Mouse (Mus musculus): ENCODE measurements around the gene Dnaic2. TPM values are rescaled to one million over a fixed set of nuclear protein-coding genes. Genes with fewer than 3 reads are reported as not detected.

Gene Dnaic2
- polyA plus RNA-seq, 1 experiment = 1.00 TPM

DNA sequence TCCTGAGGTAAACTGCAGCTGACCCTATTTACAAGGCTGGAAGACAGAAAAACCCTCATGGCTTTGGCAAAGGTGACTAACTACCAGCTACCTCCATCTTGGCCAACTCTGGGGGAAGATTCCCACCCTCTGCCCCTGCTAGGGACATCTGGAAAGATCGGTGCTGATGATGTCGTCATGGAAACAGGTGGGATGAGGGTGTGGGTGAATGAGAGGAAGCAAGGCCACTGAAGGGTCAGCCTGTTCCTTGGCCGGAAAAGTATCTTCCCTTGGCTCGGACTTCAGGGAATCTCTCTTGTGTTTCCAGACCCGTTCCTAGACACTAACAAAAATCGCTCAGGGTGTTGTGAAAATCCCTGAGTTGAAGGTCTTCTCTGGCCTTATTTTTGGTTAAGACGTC, 11.7 kb upstream of the Dnaic2 start:
- Histone ChIP-seq H3K27me3 (ENCODE audit: control insufficient read depth, insufficient read depth, insufficient read length) (no peaks in the 10 kb centered on the region), H3ac (ENCODE audit: control insufficient read depth, insufficient read length) (no peak overlapping the region), H3K79me2 (ENCODE audit: control insufficient read depth, insufficient read depth) (no peaks in the 10 kb centered on the region), H3K4me3 (no peak overlapping the region), H3K36me3 (ENCODE audit: control insufficient read depth, insufficient read depth) (peaks cover 22% of the 10 kb centered on the region), H3K4me2 (ENCODE audit: low read depth) (no peak overlapping the region)
- TF ChIP-seq CEBPB (IDR thresholded peaks at IDR 0.05; ENCODE audit: insufficient read depth, poor library complexity, severe bottlenecking) (no peak), POLR2AphosphoS2 (IDR thresholded peaks at IDR 0.05; ENCODE audit: insufficient read length, low read depth) (peak; percentile 66)

DNA sequence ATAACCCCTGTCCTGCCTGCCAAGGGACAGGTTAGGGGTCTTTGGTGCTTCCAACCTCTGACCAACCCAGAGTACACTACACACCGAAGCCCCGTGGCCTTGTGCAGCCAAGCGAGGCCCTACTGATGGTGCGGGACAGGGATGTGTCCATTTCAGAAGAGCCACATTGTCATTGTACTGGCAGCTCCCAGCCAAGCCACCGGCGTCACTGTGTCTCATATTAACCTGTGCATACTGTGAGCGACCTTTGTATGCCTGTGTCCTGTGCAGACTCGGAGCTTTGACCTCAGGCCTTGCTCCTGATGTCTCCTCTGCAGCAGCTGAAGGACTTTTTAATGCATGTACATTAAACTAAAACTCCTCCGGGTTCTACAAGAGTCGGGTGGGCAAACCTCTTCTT, 6.7 kb upstream of the Dnaic2 start:
- Histone ChIP-seq H3ac (ENCODE audit: control insufficient read depth, insufficient read length) (no peak overlapping the region), H3K4me2 (ENCODE audit: low read depth) (no peak overlapping the region), H3K36me3 (ENCODE audit: control insufficient read depth, insufficient read depth) (peaks cover 12% of the 10 kb centered on the region), H3K79me2 (ENCODE audit: control insufficient read depth, insufficient read depth) (no peaks in the 10 kb centered on the region), H3K27me3 (ENCODE audit: control insufficient read depth, insufficient read depth, insufficient read length) (no peaks in the 10 kb centered on the region), H3K4me3 (no peak overlapping the region)
- TF ChIP-seq POLR2AphosphoS2 (IDR thresholded peaks at IDR 0.05; ENCODE audit: insufficient read length, low read depth) (peak; percentile 96), MYOG (IDR thresholded peaks at IDR 0.05; ENCODE audit: control insufficient read depth in 1 of 3, insufficient read depth in 1 of 3, insufficient read length in 2 of 3, low read depth in 2 of 3) (no peak), REST (IDR thresholded peaks at IDR 0.05; ENCODE audit: insufficient read depth, insufficient read length) (no peak)

DNA sequence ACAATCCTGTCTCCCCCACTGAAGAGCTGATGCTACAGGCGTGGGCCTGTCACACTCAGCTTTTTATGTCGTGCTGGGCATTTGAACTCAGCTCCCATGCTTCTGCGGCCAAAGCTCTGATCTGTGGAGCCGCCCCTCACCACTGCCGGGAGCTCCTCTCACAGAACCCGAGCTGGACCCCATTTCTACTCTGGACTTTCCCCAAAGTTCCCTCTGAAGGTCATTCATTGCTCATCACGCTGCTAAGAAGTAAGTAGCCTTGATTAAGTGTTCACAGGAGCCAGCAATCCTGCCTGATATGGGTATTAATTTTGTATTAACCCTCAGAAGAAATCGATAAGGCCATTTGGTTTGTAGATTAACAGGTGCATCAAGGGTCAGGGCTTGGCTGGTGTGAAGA, 4.8 kb upstream of the Dnaic2 start:
- no peak overlapping the region for H3K4me3 ChIP-seq
- peak overlapping the region; percentile 49 for H3K4me2 ChIP-seq (ENCODE audit: low read depth)
- peak; percentile 17 for TF ChIP-seq POLR2AphosphoS2 (IDR thresholded peaks at IDR 0.05; ENCODE audit: insufficient read length, low read depth)
- no peak for TF ChIP-seq E2F4 (IDR thresholded peaks at IDR 0.05; ENCODE audit: insufficient read depth)
- no peaks in the 10 kb centered on the region for H3K27me3 ChIP-seq (ENCODE audit: control insufficient read depth, insufficient read depth, insufficient read length)
- no peaks in the 10 kb centered on the region for H3K36me3 ChIP-seq (ENCODE audit: control insufficient read depth, insufficient read depth)
- no peaks in the 10 kb centered on the region for H3K79me2 ChIP-seq (ENCODE audit: control insufficient read depth, insufficient read depth)
- H3ac ChIP-seq (ENCODE audit: control insufficient read depth, insufficient read length) = no peak overlapping the region

DNA sequence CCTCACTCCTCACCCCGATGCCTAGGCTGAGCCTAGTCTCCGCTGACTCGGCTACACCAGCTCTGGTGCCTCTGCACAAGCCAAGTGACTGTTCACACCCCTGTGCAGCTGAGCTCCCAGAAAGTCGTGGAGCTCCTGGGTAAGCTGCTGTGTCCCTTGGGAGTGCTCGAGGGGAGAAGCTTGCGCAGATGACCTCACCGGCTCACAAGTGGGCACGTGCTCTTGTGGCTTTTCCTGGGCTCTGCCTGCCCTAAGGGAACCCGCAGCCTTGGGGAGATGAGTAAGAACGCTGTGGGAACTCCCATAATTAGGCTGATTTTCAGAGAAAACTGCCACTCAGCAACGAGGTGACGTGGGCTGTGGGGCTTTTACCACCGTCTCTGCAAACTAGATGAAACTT, 4.2 kb upstream of the Dnaic2 start:
- H3ac ChIP-seq (ENCODE audit: control insufficient read depth, insufficient read length) = no peak overlapping the region
- peak overlapping the region; percentile 49 for H3K4me2 ChIP-seq (ENCODE audit: low read depth)
- H3K79me2 ChIP-seq (ENCODE audit: control insufficient read depth, insufficient read depth) = no peaks in the 10 kb centered on the region
- H3K4me3 ChIP-seq = no peak overlapping the region
- H3K36me3 ChIP-seq (ENCODE audit: control insufficient read depth, insufficient read depth) = no peaks in the 10 kb centered on the region
- TF ChIP-seq MAX (IDR thresholded peaks at IDR 0.05; ENCODE audit: low read depth) (no peak), TCF12 (IDR thresholded peaks at IDR 0.05; ENCODE audit: insufficient read depth, poor library complexity, severe bottlenecking) (no peak), REST (IDR thresholded peaks at IDR 0.05; ENCODE audit: insufficient read depth, insufficient read length) (no peak), USF1 (IDR thresholded peaks at IDR 0.05; ENCODE audit: low read depth) (peak; percentile 93), MYOD1 (IDR thresholded peaks at IDR 0.05; ENCODE audit: control insufficient read depth in 1 of 3, insufficient read length in 2 of 3, low read depth in 2 of 3) (peak in 2 of 3 experiments; percentile 26 to 45), SRF (IDR thresholded peaks at IDR 0.05; ENCODE audit: control insufficient read depth, insufficient read length, low read depth) (no peak), MYOG (IDR thresholded peaks at IDR 0.05; ENCODE audit: control insufficient read depth in 1 of 3, insufficient read depth in 1 of 3, insufficient read length in 2 of 3, low read depth in 2 of 3) (peak in 2 of 3 experiments; percentile 14 to 70), POLR2A (IDR thresholded peaks at IDR 0.05; ENCODE audit: insufficient read length, low read depth) (no peak), TCF3 (IDR thresholded peaks at IDR 0.05; ENCODE audit: insufficient read length, low read depth) (no peak), POLR2AphosphoS2 (IDR thresholded peaks at IDR 0.05; ENCODE audit: insufficient read length, low read depth) (peak; percentile 49), CEBPB (IDR thresholded peaks at IDR 0.05; ENCODE audit: insufficient read depth, poor library complexity, severe bottlenecking) (peak; percentile 50), E2F4 (IDR thresholded peaks at IDR 0.05; ENCODE audit: insufficient read depth) (no peak)
- H3K27me3 ChIP-seq (ENCODE audit: control insufficient read depth, insufficient read depth, insufficient read length) = no peaks in the 10 kb centered on the region

DNA sequence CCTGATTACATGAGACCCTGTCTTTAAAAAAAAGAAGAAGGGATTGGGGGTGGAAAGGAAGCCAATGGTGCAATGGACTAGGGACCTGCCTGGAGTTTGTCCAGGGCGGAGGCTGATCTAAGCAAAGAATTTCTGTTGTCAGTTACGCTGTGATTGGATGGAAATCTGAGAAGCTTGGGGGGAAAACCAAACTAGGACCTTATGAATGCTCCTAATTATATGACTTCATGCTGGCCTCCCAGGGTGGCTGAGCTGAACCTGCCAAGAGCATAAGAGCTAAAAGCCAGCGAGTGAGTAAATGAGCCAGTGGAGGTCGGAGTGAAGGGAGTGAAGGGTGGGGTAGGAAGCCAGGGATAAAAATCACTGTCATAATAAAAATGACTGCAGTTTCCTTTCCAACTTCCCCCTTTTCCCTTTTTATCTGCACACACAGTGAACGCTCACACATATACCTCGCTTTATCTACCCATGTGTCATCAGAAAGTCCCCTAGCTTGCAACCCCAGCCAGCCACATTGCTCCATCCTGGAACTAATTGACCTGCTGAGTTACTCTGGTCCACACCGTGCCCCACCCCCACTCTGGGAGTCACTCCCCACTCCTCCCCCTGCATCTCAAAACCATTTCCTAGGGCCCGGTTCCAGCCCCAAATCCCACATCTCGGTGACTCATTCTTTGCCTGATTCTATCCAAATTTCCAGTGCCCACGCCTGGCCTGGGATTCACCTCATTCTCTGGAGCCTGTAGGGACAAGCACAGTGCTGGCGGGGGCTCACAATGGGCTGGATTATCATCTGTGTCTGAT, 2.2 kb upstream of the Dnaic2 start:
- no peak overlapping the region for H3K4me3 ChIP-seq
- H3K36me3 ChIP-seq (ENCODE audit: control insufficient read depth, insufficient read depth) = no peaks in the 10 kb centered on the region
- no peak for TF ChIP-seq MYOD1 (IDR thresholded peaks at IDR 0.05; ENCODE audit: control insufficient read depth in 1 of 3, insufficient read length in 2 of 3, low read depth in 2 of 3)
- no peak for TF ChIP-seq MAX (IDR thresholded peaks at IDR 0.05; ENCODE audit: low read depth)
- no peak for TF ChIP-seq POLR2A (IDR thresholded peaks at IDR 0.05; ENCODE audit: insufficient read length, low read depth)
- TF ChIP-seq POLR2AphosphoS2 (IDR thresholded peaks at IDR 0.05; ENCODE audit: insufficient read length, low read depth) = no peak
- TF ChIP-seq MYOG (IDR thresholded peaks at IDR 0.05; ENCODE audit: control insufficient read depth in 1 of 3, insufficient read depth in 1 of 3, insufficient read length in 2 of 3, low read depth in 2 of 3) = no peak
- no peak for TF ChIP-seq E2F4 (IDR thresholded peaks at IDR 0.05; ENCODE audit: insufficient read depth)
- TF ChIP-seq CEBPB (IDR thresholded peaks at IDR 0.05; ENCODE audit: insufficient read depth, poor library complexity, severe bottlenecking) = 0 out of 2 replicates have a peak, but pooled peaks have one; percentile 26
- no peak for TF ChIP-seq TCF3 (IDR thresholded peaks at IDR 0.05; ENCODE audit: insufficient read length, low read depth)
- no peak for TF ChIP-seq USF1 (IDR thresholded peaks at IDR 0.05; ENCODE audit: low read depth)
- no peak overlapping the region for H3ac ChIP-seq (ENCODE audit: control insufficient read depth, insufficient read length)
- no peaks in the 10 kb centered on the region for H3K27me3 ChIP-seq (ENCODE audit: control insufficient read depth, insufficient read depth, insufficient read length)
- H3K79me2 ChIP-seq (ENCODE audit: control insufficient read depth, insufficient read depth) = no peaks in the 10 kb centered on the region
- H3K4me2 ChIP-seq (ENCODE audit: low read depth) = peak overlapping the region; percentile 43

Measured in myocyte (in vitro differentiated cells).